Mouse (Mus musculus) ZHBTc4 (cell line): ENCODE measurements at regions not wholly inside any gene's neighbourhood (a gene's known extent, or its start where the extent isn't known, plus 50 kb on each side); places are given as distances from the start of the nearest gene placed in this dataset.
"Not testable (repeated sequence)": the region's sequence is repeated elsewhere in the genome, so short reads cannot be mapped to it uniquely, and the experiment has no call there.

Experiments used
- DNase-seq: peaks from one replicate; pipeline ENCODE4 v3.0.0-alpha.2; 2011; ENCODE audit warnings: low read depth, low spot score

DNA sequence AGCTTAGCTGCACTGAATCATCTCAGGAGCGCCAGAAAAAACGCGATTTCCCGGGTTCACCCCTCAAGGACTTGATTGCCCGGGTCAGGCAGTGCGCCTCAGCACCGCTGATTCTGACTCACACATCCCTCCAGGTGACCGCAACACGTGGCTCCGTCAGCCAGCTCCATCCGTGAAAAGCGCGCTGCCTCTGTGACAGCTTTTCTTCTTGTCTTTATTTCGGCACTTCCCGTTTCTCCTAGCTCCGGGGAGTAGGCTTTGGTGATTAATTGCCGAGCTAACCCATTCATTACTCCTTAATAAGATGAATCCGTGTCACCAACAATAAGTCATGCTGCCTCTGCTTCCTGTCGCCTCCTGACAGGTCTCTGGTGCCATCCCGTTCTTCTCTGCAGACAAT, 108.6 kb downstream of the Katnal1 start:
- no peak for DNase-seq

DNA sequence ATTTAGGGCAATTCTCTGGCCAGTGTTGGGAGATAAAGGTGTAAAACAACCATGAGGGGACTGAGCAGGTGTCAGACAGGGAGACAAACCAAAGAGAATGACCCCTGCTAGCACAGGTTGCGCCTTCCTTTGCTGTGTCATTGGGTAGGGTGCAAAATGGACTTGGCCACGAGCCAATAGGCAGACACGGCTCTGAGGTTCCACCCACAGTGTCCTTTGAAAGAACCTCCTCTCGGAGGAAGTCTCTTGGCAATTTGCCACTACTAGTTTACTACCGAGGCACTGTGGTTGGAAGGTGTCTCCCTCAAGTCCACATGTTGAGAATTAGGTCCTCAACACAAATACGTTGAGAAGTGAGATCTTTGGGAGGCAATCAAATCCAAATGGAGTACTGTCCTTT, 109.7 kb downstream of the Katnal1 start:
- DNase-seq, result peak; percentile 71

DNA sequence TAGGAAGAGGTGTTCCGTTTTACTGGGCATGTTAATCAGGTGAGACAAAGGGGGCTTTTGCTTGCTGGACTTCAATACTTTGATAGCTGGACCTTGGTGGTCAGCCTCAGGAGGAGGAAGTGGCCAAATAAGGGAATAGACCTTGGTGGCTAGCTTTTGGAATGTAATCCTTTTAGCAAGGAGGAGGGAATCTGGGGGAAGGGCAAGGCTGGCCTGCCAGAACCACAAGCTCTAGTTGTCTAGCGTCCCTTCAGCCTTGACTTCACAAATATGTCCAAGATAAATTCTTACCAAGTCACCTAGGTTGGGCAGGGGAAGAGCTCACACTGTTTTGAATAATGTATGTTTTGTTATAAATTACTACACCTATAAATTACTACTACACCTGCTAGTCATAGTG, 110.4 kb downstream of the Katnal1 start:
- DNase-seq, result no peak

DNA sequence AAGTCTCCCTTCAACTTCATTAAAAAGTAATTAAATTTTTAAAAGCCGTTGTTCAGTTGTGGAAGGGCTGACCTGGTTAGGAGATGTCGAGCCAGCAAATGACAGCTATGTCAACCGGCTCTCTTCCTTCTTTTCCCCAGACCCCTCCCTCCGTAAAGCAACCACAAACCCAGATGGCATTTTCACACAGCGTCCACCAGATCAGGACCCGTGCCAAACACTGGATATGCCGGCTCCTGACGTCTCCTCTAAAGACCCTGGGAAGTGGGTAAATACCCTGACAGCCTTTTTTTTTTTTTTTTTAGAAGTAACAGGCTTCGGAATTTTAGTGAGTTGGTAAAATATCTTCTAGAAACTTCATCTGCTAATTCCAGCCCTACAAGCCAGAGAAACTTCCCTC, 116.3 kb downstream of the Katnal1 start:
- no peak for DNase-seq

DNA sequence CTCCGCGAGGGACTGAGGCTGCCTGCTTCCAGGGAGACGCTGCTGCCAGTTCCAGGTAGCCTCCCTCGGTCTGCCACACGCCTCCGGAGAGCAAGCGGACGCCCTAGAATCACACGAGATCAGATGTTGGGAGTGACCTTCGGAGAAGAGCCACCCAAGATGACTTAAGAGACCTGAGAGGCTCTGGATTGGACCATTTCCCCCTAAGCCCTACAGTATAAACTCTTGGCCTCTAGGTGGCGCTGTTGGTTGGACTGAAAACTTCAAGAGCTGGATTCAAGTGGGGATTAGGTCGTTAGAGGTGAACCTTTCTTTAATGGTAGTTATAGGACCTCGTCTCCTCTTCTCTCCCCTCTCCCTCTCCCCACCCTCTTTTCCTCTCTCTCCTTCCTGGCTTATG, 117.1 kb downstream of the Katnal1 start:
- DNase-seq, result peak; percentile 93

DNA sequence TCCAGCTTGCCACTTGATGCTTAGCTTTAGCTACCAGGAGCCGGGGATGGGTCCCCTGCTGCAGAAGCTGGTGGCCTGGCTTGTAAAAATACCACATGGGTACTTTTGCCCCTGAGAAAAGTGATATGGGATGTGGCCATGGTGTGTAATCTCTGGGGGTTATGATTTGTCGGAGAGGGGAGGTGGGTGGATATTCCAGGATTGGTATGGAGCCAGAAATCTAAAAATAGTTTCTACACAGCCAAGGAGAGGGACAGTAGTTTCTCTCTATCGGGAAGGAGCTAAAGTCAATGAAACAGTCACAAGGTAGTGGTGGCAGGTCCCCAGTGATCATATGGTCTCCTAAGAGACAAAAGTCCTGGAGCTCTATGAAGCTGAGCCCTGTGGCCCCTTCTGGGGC, 119.6 kb downstream of the Katnal1 start:
- DNase-seq, result no peak

DNA sequence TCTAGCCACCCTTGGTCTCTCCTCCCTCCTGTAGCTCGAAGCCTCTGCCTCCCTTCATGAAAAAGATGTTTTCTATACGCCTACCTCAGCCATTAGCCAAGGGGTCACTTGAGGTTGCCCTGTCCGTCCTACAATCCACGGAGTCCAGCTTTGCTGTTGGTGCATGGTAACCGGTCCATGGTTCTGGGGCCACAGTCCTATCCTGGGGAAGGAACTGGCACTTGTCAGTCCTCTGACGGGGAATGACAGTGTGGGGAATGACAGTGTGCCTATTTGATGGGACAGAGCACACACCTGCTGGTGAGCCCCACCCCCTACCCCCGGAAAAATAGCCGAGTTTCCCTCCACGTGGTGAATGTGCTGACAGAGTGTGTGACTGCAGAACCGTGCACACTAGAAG, 120.1 kb downstream of the Katnal1 start:
- no peak for DNase-seq

DNA sequence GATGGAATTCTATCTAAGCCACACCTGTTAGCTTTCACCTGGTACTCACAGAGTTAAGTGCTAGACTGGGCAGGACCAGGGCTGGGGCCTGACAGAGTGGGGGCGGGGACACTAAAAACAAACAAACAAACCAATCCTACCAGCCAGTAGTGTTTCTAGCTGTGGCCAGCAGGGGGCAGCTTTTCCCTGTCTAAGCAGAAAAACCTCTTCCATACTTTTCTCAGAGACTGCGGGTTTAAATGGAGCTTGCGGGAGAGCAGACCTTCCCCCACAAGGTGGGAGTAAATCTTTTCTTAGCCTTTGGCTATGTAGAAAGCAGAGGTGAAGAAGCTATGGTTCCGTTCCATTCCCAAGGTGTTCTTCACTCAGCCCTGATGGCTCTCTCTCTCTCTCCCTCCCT, 120.7 kb downstream of the Katnal1 start:
- peak; percentile 94 for DNase-seq

DNA sequence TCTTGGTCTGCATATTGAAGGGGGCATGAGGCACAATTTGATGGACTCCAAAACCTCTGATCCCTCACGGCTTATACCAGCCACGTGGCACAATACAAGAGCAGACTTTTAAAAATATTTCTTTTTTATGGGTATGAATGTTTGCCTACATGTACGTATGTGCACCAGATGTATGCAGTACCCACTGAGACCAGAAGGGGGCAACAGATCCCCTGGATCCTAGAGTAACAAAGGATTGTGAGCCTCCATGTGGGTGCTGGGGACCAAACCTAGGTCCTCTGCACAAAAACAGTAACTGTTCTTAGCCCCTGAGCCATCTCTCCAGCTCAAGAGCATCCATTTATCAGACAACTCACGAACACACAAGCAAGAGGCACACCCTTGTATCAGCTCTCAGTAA, 121.5 kb downstream of the Katnal1 start:
- DNase-seq, result peak; percentile 60

DNA sequence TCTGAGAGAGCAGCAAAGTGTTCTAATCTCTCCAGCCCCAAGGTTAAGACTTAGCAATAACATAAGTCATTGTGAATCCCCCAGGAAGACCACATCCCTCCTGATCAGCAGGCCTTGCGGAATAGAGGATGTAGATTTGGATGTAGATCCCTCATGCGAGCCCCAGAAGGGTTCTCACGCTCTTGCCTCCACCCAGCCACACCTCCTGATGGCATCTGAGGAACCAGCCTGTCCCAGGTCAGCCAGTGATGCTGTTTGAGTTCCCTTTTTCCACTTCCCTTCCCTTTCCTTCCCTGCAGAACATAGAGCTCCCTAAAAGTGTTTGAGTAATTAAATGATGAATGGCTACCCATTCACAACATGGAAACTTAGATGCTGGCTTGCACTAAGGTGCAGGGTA, 124.1 kb downstream of the Katnal1 start:
- peak; percentile 35 for DNase-seq

DNA sequence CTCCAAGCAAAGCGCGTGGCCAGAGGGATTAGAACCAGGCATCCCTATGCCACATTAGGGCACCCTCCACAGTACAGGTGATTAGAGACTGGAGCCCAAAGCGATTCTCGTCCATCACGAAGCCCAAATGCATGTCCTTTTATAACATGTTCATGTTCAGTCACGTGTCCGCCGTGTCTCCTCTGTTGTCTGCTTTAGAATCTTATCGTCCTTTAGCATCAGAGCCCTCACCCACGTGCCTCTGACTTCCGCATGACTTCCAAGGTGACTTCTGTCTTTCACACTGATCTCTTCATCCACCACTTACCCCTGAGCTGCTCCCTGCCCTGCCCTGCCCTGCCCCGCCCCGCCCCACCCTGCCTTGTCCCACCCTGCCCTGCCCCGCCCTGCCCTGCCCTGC, 125.3 kb downstream of the Katnal1 start:
- no peak for DNase-seq

DNA sequence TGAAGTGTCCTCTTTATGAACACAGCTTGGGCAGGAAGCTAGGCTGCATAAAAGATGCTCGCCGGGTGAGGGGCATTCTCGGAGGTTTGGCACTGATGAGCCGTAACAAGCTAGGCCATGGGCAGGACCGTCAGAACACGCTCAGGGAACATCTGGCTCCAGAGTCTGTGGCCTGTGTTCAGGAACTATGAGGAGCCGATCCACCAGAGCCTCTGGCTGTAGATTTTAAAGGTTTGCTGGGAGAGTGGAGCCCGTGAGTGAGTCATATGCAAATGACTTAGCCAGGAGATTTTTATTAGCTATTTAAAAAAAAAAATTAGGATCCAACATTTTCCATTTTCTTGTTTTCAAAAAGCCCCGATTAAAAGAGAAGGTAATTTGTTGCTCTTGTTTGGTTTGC, 126.4 kb downstream of the Katnal1 start:
- DNase-seq, result no peak

DNA sequence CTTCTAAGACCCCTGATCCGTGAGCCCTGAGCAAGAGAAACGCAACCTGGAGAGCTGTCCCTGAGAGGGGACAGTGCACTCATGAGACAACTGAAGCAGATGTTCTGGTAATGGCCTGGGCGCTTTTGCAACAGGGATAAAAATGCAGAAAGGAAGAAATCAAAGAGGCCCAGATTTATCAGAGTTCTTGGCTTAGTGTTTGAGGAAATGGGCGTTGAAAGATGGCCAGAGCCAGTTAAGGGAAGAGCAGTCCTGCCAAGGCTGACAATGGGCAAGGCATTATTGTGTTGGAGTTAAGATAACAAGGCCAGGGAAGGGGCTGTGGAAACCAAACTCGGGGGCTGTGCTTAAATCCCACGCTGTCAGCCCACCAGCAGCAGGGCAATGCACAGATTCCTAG, 130.6 kb downstream of the Katnal1 start:
- DNase-seq, result no peak

DNA sequence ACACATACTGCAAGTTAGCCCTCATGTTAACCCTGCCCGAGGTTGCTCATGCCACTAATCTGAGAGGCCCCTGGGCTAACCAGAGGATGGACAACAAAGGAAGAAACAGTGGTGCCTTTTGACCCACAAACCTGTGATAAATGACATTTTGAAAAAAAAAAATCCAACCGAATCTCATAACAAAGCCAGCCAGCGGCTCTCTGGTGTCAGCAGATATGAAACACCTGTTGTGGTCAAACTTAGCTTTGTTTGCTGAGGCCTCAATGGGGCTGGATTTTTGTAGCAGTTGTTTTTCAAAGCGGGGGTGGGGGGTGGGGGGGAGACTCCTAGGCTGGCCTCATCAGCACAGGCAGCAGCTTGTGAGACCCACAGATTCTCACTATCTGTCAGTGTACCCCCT, 133.0 kb downstream of the Katnal1 start:
- DNase-seq, result no peak

DNA sequence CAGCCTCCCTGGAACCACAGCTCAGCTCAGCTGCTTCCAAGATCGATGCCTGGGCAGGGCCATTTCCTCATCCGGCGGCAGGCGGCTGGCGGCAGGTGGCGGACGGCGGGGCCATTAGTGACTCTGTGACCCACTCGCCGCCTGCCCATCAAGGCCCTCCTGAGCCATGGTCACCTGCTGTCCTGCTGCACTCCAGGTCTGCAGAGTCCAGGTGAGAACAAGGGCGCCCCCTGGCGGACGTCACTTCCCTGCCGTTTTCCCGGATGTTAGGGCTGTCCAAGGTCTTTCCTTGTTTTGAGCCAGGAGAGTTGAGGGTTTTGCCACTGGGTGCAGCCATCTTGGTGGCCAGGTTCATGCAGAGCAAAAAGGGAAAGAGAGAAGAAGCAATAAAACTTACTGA, 134.7 kb downstream of the Katnal1 start:
- peak; percentile 85 for DNase-seq

DNA sequence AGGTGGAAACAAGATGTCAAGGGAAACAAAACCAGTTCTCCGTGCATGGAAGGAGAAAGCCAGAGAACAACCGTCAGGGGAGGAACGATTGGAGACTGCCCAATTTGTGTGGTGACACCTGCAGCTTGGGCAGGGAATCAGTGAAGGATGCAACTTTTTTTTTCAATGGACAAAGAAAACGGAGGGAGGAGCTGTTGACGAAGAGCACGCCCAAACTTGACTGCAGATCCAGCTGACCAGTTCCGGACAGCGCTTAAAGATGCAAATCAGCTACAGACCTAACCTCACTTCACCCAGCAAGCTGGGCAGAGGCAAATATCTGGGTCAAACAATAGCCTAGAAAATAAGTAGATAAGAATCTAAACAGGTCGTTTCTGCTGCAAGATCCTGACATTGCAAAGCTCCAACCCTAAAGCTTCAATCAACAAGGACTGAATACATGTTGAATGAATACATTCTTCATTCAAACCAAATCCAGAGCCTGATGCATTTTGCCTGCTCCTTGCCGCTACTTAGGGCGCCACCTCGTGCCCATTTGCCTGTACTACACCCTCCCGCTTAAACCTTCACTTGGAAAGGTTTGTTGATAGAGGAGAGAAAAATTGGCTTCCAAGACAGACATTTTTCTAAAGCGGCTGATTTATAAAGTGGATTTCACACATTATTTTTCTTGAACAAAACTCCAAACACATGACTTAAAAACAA, 136.2 kb downstream of the Katnal1 start:
- DNase-seq, result peak; percentile 90

DNA sequence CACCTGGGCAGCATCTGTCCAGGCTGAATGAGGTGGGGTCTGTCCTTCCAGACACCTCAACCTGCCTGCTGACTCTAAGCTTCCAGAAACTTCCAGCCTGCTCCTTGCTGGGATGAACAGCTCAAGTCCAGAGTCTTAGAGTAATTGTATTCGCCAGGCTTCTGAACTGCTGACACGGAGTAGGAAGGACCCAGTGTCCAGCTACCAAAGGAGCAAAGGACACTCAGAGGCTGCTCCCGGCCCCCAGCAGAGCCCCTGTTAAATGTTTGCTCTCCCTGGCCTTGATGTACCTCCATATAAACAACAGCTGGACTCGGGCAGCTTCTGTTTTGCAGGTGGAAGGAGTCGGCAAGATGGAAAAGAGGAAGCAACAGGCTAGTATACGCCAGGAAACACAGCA, 137.5 kb downstream of the Katnal1 start:
- no peak for DNase-seq

DNA sequence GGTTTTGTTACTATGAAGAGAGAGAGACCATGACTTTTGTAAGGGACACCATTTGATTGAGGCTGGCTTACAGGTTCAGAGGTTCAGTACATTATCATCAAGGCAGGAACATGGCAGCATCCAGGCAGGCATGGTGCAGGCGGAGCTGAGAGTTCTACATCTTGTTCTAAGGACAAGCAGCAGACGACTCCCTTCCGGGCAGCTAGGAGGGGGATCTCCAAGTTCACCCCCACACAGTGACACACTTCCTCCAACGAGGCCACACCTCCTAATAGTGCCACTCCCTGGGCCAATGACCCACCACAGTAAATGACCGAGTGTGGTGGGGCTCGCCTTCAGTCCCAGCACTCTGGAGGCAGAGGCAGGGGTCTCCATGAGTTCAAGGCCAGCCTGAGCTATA, 138.8 kb downstream of the Katnal1 start:
- DNase-seq, result not testable (repeated sequence)

DNA sequence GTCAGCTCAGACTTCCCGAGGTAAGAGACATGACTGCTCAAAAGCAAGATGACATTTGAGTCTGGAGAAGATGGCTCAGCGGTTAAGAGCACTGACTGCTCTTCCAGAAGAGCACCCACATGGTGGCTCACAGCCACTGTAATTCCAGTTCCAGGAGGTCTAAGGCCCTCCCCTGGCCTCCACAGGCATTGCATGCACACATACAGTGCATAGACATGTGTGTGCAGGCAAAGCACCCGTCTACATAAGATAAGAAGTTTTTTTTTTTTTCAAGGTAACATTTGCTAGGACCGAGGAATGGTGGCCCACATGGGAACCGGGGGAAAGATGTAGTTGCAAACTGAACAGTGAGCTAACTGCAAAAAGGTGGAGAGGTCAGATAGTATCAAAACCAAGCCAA, 139.3 kb downstream of the Katnal1 start:
- DNase-seq, result peak; percentile 53

DNA sequence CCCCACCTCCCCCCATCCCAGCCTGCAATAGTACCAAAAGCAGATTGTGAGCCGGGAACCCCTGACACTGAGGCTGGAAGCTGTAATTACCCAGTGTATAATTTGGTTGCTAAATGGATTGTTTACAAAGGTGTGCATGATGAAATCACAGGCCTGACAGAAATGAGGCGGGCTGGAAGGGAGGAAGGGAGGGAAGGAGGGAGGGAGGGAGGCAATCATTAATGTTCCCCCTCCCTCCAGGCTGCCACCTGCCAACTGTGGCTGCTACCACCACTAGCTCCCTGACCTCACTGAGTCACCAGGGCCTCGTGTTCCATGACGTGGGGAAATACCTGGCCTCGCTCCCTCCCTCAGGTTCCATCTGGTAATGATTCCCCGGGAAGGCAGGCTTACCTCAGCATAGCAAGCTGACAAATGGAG, 140.0 kb downstream of the Katnal1 start:
- no peak for DNase-seq

DNA sequence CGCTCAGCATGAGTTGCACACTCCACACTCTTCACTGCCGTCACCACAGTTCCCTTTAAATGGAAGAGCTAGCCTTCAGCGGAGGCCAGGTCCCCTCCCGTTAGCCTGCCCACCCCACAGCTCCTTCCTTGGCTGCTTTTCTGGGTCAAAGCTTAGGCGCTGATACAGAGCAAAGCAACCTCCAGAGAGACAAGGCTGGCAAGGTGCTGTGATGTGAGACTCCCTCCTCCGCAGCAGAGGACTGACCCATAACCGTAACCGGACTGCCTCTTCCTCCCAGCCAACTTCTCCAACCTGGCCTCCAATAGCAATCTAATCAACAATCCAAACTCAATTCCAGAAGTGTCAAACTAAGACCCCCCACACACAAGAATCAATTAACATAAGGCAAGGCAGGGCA, 140.4 kb downstream of the Katnal1 start:
- no peak for DNase-seq

DNA sequence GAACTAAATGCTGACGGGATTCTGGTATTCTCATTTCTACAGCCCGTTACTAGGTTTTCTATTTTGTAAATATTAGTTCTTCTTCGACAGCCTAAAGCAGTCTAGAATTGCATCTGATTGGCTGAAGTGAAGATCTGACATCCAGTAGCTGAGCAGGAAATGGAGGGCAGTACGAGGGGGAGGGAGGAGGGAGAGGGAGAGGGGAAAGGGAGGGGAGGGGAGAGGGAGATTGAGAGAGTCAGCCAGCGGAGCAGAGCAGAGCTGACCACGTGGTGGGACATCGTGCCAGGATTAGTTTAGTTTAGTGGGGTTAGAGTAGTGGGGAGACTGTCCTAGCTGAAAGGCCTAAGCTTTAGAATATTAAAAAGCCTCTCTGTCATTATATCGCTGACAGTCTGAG, 141.8 kb downstream of the Katnal1 start:
- no peak for DNase-seq

DNA sequence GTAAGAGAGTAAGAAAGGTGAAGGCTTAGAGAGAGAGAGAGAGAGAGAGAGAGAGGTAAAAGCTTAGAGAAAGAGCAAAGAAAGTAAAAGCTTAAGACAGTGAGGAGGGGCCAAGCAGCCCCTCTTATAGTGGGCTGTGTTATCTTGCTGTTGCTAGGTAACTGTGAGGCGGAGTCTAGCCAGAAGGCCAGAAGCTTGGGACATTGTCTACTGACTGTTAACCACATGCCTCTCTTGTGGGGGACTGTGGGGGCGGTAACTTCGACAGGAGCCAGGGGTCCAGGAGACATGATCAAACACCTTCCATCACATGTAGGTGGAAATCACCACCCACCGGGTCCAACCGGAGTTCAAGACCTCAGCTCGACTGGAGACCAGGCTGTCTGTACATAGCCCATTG, 148.0 kb downstream of the Katnal1 start:
- not testable (repeated sequence) for DNase-seq
